Mouse (Mus musculus) stomach, postnatal 0 days (tissue): ENCODE measurements around the gene Zfp536.

Experiments
- CTCF ChIP-seq: IDR thresholded peaks from 2 replicates; pipeline ENCODE4 v1.5.1; 2016; ENCODE audit warnings: antibody characterized with exemption, low read depth, mild to moderate bottlenecking, moderate library complexity
- EP300 ChIP-seq: optimal IDR thresholded peaks from 2 replicates; pipeline ENCODE3; 2016; ENCODE audit warnings: antibody characterized with exemption

DNA sequence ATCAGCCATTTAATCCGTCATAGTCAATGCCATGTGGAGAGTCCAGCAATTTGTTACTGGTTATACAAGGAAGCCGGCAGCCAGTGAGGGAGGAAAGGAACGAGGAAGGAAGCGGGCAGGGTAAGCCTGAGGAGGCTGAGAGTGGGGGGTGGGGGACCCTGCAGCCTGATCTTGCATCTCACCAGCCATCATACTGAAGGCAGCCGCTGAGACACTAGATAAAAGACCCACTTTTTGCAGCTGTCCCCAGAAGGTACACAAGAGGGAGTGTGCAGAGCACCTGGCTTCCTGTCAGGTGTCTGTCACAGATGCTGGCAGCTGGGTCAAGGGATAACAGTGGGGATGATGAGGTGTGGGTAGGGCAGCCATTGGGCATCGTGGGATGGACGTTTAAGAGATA lies 340.3 kb downstream of the Zfp536 start:
- no peak for TF ChIP-seq CTCF
- TF ChIP-seq EP300: no peak
